Mouse (Mus musculus): ENCODE results near the gene Rnf17. TPM values are rescaled to one million over a fixed set of nuclear protein-coding genes. Genes with fewer than 3 reads are reported as not detected.

The Rnf17 gene
- total and polyA plus RNA-seq, 3 experiments = not detected

DNA sequence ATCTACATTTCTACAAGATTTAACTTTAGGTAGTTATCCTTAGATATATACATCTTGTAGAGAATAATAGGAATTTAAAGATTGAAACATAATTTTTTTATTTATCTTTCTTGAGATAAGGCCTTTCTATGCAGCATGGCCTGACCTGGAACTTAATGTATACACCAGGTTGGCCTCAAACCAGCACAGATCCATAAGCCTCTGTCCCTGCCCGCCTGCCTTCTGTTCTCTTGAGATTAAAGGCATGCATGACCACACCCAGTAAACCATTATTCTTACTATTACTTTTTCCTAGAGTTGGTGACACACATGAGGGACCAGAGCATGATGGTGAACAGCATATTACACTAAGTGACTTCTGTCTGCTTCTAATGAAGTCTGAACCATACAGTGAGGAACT lies 60.3 kb downstream of the Rnf17 start:
- DNase-seq (ENCODE audit: extremely low read depth) = no peak
- dilution Hi-C loops (cut with MboI; ENCODE audit: extremely low pct_ligation_motif_present, extremely low pct_unique_long_range_greater_than_20kb, low sequenced_read_pairs) = no loop called here
- H3K4me1 ChIP-seq (ENCODE audit: control insufficient read depth in 1 of 2, insufficient read depth in 2 of 2) = no peaks in the 10 kb centered on the region
- no peak for TF ChIP-seq GABPA (IDR thresholded peaks at IDR 0.05; ENCODE audit: insufficient replicate concordance, low read depth, low read length)
- TF ChIP-seq CHD2 (IDR thresholded peaks at IDR 0.05; ENCODE audit: low read length) = no peak
- TF ChIP-seq IRF4 (IDR thresholded peaks at IDR 0.05; ENCODE audit: low read depth, low read length) = no peak
- TF ChIP-seq SMC3 (IDR thresholded peaks at IDR 0.05; ENCODE audit: low read depth, low read length) = no peak
- no peak overlapping the region for H3K27ac ChIP-seq (ENCODE audit: insufficient read depth, low read depth)
- in situ Hi-C loops (cut with MboI; ENCODE audit: low pct_ligation_motif_present, low pct_unique_long_range_greater_than_20kb, low sequenced_read_pairs) = no loop called here
- H3K36me3 ChIP-seq (replicated peaks in 1 of 2; ENCODE audit: control insufficient read depth in 1 of 2, insufficient read depth in 1 of 2, low read length in 1 of 2) = no peaks in the 10 kb centered on the region
- H3K9ac ChIP-seq (ENCODE audit: insufficient read depth, low read depth) = no peak overlapping the region
- H3K9me3 ChIP-seq (replicated peaks; ENCODE audit: low read length) = no peaks in the 10 kb centered on the region
- no peak overlapping the region for H3K4me3 ChIP-seq (replicated peaks in 1 of 3; ENCODE audit: low read depth in 2 of 3, low read length in 2 of 3, poor library complexity in 1 of 3)
- no peak overlapping the region for H3K4me2 ChIP-seq (ENCODE audit: insufficient read depth, low read depth, poor library complexity, severe bottlenecking)
- no peaks in the 10 kb centered on the region for H3K27me3 ChIP-seq (replicated peaks)
- H3K79me2 ChIP-seq (replicated peaks; ENCODE audit: control insufficient read depth, extremely low read depth, insufficient read depth, poor library complexity, severe bottlenecking) = no peaks in the 10 kb centered on the region

- Histone ChIP-seq H3K4me2 (ENCODE audit: insufficient read depth, low read depth, poor library complexity, severe bottlenecking) (no peak overlapping the region), H3K27me3 (replicated peaks) (no peaks in the 10 kb centered on the region), H3K27ac (ENCODE audit: insufficient read depth, low read depth) (no peak overlapping the region), H3K9me3 (replicated peaks; ENCODE audit: low read length) (no peaks in the 10 kb centered on the region), H3K4me3 (replicated peaks in 1 of 3; ENCODE audit: low read depth in 2 of 3, low read length in 2 of 3, poor library complexity in 1 of 3) (no peak overlapping the region), H3K9ac (ENCODE audit: insufficient read depth, low read depth) (no peak overlapping the region), H3K36me3 (replicated peaks in 1 of 2; ENCODE audit: control insufficient read depth in 1 of 2, insufficient read depth in 1 of 2, low read length in 1 of 2) (no peaks in the 10 kb centered on the region), H3K79me2 (replicated peaks; ENCODE audit: control insufficient read depth, extremely low read depth, insufficient read depth, poor library complexity, severe bottlenecking) (no peaks in the 10 kb centered on the region), H3K4me1 (ENCODE audit: control insufficient read depth in 1 of 2, insufficient read depth in 2 of 2) (no peaks in the 10 kb centered on the region; a peak in 1 of 4 replicates)
- in situ Hi-C loops (cut with MboI; ENCODE audit: low pct_ligation_motif_present, low pct_unique_long_range_greater_than_20kb, low sequenced_read_pairs) = no loop called here
- DNase-seq (ENCODE audit: extremely low read depth) = peak; percentile 73
- TF ChIP-seq EP300 (IDR thresholded peaks at IDR 0.05; ENCODE audit: low read length) (no peak), RAD21 (IDR thresholded peaks at IDR 0.05; ENCODE audit: low read depth, low read length) (peak; percentile 65), CTCF (conservative IDR thresholded peaks at IDR 0.05 in 1 of 2, IDR thresholded peaks at IDR 0.05 in 1 of 2; ENCODE audit: low read depth in 2 of 2, low read length in 2 of 2) (peak; percentile 39 to 67; a peak in 3 of 4 replicates), MAFK (IDR thresholded peaks at IDR 0.05; ENCODE audit: insufficient replicate concordance, low read length) (peak; percentile 95), CHD2 (IDR thresholded peaks at IDR 0.05; ENCODE audit: low read length) (no peak), POLR2AphosphoS2 (IDR thresholded peaks at IDR 0.05; ENCODE audit: low read depth, low read length) (no peak), TCF12 (IDR thresholded peaks at IDR 0.05; ENCODE audit: low read depth, low read length) (no peak), JUN (IDR thresholded peaks at IDR 0.05; ENCODE audit: insufficient read depth, low read depth, low read length) (0 out of 2 replicates have a peak, but pooled peaks have one; percentile 14), MYC (IDR thresholded peaks at IDR 0.05; ENCODE audit: low read depth, low read length) (peak; percentile 88), SMC3 (IDR thresholded peaks at IDR 0.05; ENCODE audit: low read depth, low read length) (peak; percentile 54), HCFC1 (IDR thresholded peaks at IDR 0.05; ENCODE audit: low read depth, low read length) (no peak)
- dilution Hi-C loops (cut with MboI; ENCODE audit: extremely low pct_ligation_motif_present, extremely low pct_unique_long_range_greater_than_20kb, low sequenced_read_pairs) = no loop called here
Measured at GRCm38 (mm10) chr14:56468145-56468544, 65.8 kb downstream of the Rnf17 start.

- Histone ChIP-seq H3K27me3 (replicated peaks) (no peaks in the 10 kb centered on the region), H3K36me3 (replicated peaks in 1 of 2; ENCODE audit: control insufficient read depth in 1 of 2, insufficient read depth in 1 of 2, low read length in 1 of 2) (no peaks in the 10 kb centered on the region), H3K79me2 (replicated peaks; ENCODE audit: control insufficient read depth, extremely low read depth, insufficient read depth, poor library complexity, severe bottlenecking) (no peaks in the 10 kb centered on the region), H3K4me3 (replicated peaks in 1 of 3; ENCODE audit: low read depth in 2 of 3, low read length in 2 of 3, poor library complexity in 1 of 3) (no peak overlapping the region), H3K9me3 (replicated peaks; ENCODE audit: low read length) (no peaks in the 10 kb centered on the region), H3K27ac (ENCODE audit: insufficient read depth, low read depth) (no peak overlapping the region), H3K4me1 (ENCODE audit: control insufficient read depth in 1 of 2, insufficient read depth in 2 of 2) (no peaks in the 10 kb centered on the region), H3K9ac (ENCODE audit: insufficient read depth, low read depth) (no peak overlapping the region), H3K4me2 (ENCODE audit: insufficient read depth, low read depth, poor library complexity, severe bottlenecking) (no peak overlapping the region)
- TF ChIP-seq E2F4 (IDR thresholded peaks at IDR 0.05; ENCODE audit: insufficient replicate concordance, low read depth, low read length) = no peak
- no peak for TF ChIP-seq MEF2A (IDR thresholded peaks at IDR 0.05; ENCODE audit: borderline replicate concordance, low read depth, low read length)
- no peak for TF ChIP-seq MXI1 (IDR thresholded peaks at IDR 0.05; ENCODE audit: low read depth, low read length)
- TF ChIP-seq GABPA (IDR thresholded peaks at IDR 0.05; ENCODE audit: insufficient replicate concordance, low read depth, low read length) = no peak
- no peak for TF ChIP-seq RAD21 (IDR thresholded peaks at IDR 0.05; ENCODE audit: low read depth, low read length)
- TF ChIP-seq ZMIZ1 (IDR thresholded peaks at IDR 0.05; ENCODE audit: low read depth, low read length) = no peak
- TF ChIP-seq NRF1 (IDR thresholded peaks at IDR 0.05; ENCODE audit: low read depth, low read length) = no peak
- TF ChIP-seq RCOR1 (conservative IDR thresholded peaks at IDR 0.05; ENCODE audit: low read depth, low read length) = no peak
- no peak for TF ChIP-seq USF1 (IDR thresholded peaks at IDR 0.05; ENCODE audit: low read depth, low read length)
- no peak for TF ChIP-seq ETS1 (conservative IDR thresholded peaks at IDR 0.05; ENCODE audit: low read depth, low read length)
- TF ChIP-seq CTCF (conservative IDR thresholded peaks at IDR 0.05 in 1 of 2, IDR thresholded peaks at IDR 0.05 in 1 of 2; ENCODE audit: low read depth in 2 of 2, low read length in 2 of 2) = no peak
- no peak for TF ChIP-seq MAFK (IDR thresholded peaks at IDR 0.05; ENCODE audit: insufficient replicate concordance, low read length)
- TF ChIP-seq ZC3H11A (IDR thresholded peaks at IDR 0.05; ENCODE audit: low read depth, low read length) = no peak
- no peak for TF ChIP-seq BHLHE40 (IDR thresholded peaks at IDR 0.05; ENCODE audit: low read depth, low read length)
- no peak for TF ChIP-seq CHD1 (IDR thresholded peaks at IDR 0.05; ENCODE audit: low read depth, low read length)
- DNase-seq (ENCODE audit: extremely low read depth) = no peak
- in situ Hi-C loops (cut with MboI; ENCODE audit: low pct_ligation_motif_present, low pct_unique_long_range_greater_than_20kb, low sequenced_read_pairs) (no loop called here), dilution Hi-C loops (cut with MboI; ENCODE audit: extremely low pct_ligation_motif_present, extremely low pct_unique_long_range_greater_than_20kb, low sequenced_read_pairs) (no loop called here)
Measured at GRCm38 (mm10) chr14:56489806-56490205, 87.4 kb downstream of the Rnf17 start.

Data from CH12.LX (cell line).